In genomic region chr14:48678674-48679073, GRCm38 (mm10) we compare ENCODE assay signal across 33 mouse cellular contexts. TPM values are rescaled to one million over a fixed set of nuclear protein-coding genes. Genes with fewer than 3 reads are reported as not detected.
"Had no signal": no experiment of that assay in that cellular context is flagged by ENCODE, and none has a peak within 500 bp of the region (broad histone marks: within the 10 kb centered on the region; RNA-seq: fewer than 3 reads in every experiment).

No protein-coding gene starts in this region.

- H3K36me3 ChIP-seq: heart, embryonic 13.5 days; heart, embryonic 15.5 days; hindbrain, embryonic 10.5 days; hindbrain, embryonic 13.5 days; hindbrain, embryonic 15.5 days; intestine, embryonic 15.5 days; limb, embryonic 10.5 days; limb, embryonic 12.5 days; liver, embryonic 13.5 days; liver, embryonic 15.5 days had no signal

- H3K27ac ChIP-seq: heart, adult 2 months; heart, embryonic 13.5 days; heart, embryonic 15.5 days; hindbrain, embryonic 10.5 days; hindbrain, embryonic 13.5 days; hindbrain, embryonic 15.5 days; intestine, embryonic 15.5 days; layer of hippocampus, adult 2 months; left cerebral cortex, adult 2 months; limb, embryonic 10.5 days; limb, embryonic 12.5 days; liver, embryonic 13.5 days; liver, embryonic 15.5 days had no signal

- H3K4me3 ChIP-seq: heart, adult 2 months; heart, embryonic 13.5 days; heart, embryonic 15.5 days; hindbrain, embryonic 10.5 days; hindbrain, embryonic 13.5 days; hindbrain, embryonic 15.5 days; intestine, embryonic 15.5 days; layer of hippocampus, adult 2 months; left cerebral cortex, adult 2 months; limb, embryonic 10.5 days; limb, embryonic 12.5 days; liver, embryonic 13.5 days; liver, embryonic 15.5 days had no signal

- ATAC-seq: inflammation-experienced regulatory T-cells, adult 6 months; intestine, embryonic 15.5 days; intestine, postnatal 0 days had no signal

- H3K4me2 ChIP-seq: heart, embryonic 11.5 days; heart, embryonic 13.5 days; heart, embryonic 15.5 days; hindbrain, embryonic 13.5 days; hindbrain, embryonic 15.5 days; intestine, embryonic 15.5 days; limb, embryonic 12.5 days; liver, embryonic 11.5 days; liver, embryonic 13.5 days; liver, embryonic 15.5 days had no signal

- DNase-seq: gastrocnemius, postnatal 14 days; gastrocnemius, postnatal 36 days; heart, adult 2 months; heart, postnatal 4 days; kidney, adult 18-20 months; kidney, adult 8-10 months; kidney, postnatal 10 days; kidney, postnatal 25 days; kidney, postnatal 4 days; liver; liver, embryonic 13.5 days had no signal

- H3K9me3 ChIP-seq: heart, embryonic 13.5 days; heart, embryonic 15.5 days; hindbrain, embryonic 10.5 days; hindbrain, embryonic 13.5 days; hindbrain, embryonic 15.5 days; intestine, embryonic 15.5 days; limb, embryonic 10.5 days; limb, embryonic 12.5 days; liver, embryonic 13.5 days; liver, embryonic 15.5 days had no signal

- H3K9ac ChIP-seq: heart, embryonic 13.5 days; heart, embryonic 15.5 days; hindbrain, embryonic 13.5 days; hindbrain, embryonic 15.5 days; intestine, embryonic 15.5 days; limb, embryonic 12.5 days; liver, embryonic 13.5 days; liver, embryonic 15.5 days had no signal

- H3K4me1 ChIP-seq: intestine, embryonic 15.5 days; liver, embryonic 13.5 days; liver, embryonic 15.5 days had no signal

RNA-seq across cellular contexts. Expression of gene Otx2, which starts 5.1 kb away (rescaled TPM):
- total RNA-seq: gastrocnemius, adult 18-20 months; gastrocnemius, adult 8-10 months; gastrocnemius, postnatal 14 days; gastrocnemius, postnatal 36 days; granulocyte monocyte progenitor cell, adult 5-6 weeks; heart, adult 2 months; heart, postnatal 25 days; heart, postnatal 4 days had no signal
- polyA plus RNA-seq: heart, adult 2 months; heart, embryonic 13.5 days; heart, embryonic 15.5 days; heart, postnatal 0 days; inflammation-experienced regulatory T-cells, adult 6 months; intestine, postnatal 0 days; kidney, embryonic 14.5 days; kidney, embryonic 16.5 days; limb, embryonic 10.5 days; limb, embryonic 12.5 days; liver, embryonic 11.5 days; liver, embryonic 13.5 days; liver, embryonic 15.5 days had no signal
